Mouse (Mus musculus): Measurements from ENCODE around the gene Smurf2.
"Not testable (repeated sequence)": the region's sequence is repeated elsewhere in the genome, so short reads cannot be mapped to it uniquely, and the experiment has no call there.

Gene Smurf2

GRCm38 (mm10) chr11:106807442-106807841, 113.1 kb downstream of the Smurf2 start:
- not testable (repeated sequence) for DNase-seq

- no peak for DNase-seq
Observed at GRCm38 (mm10) chr11:106802069-106802627, 118.4 kb downstream of the Smurf2 start.

GRCm38 (mm10) chr11:106795679-106796078, 124.8 kb downstream of the Smurf2 start:
- DNase-seq, result no peak

GRCm38 (mm10) chr11:106793846-106794245, 126.7 kb downstream of the Smurf2 start:
- no peak for DNase-seq

- DNase-seq, result no peak
Observed at GRCm38 (mm10) chr11:106789649-106790048, 130.9 kb downstream of the Smurf2 start.

- DNase-seq, result peak; percentile 99
Observed at GRCm38 (mm10) chr11:106788775-106789459, 131.6 kb downstream of the Smurf2 start, which contains the start of the genes Ddx5 and Cep95. Ddx5 (minus strand) TSS chr11:106789185. Cep95 (plus strand) TSS chr11:106789252.

- peak; percentile 99 for DNase-seq
Observed at GRCm38 (mm10) chr11:106788026-106788774, 132.3 kb downstream of the Smurf2 start.

GRCm38 (mm10) chr11:106787131-106788025, 133.1 kb downstream of the Smurf2 start:
- DNase-seq, result peak; percentile 89

- no peak for DNase-seq
Observed at GRCm38 (mm10) chr11:106785043-106785442, 135.5 kb downstream of the Smurf2 start.

- DNase-seq, result no peak
Observed at GRCm38 (mm10) chr11:106784476-106784875, 136.0 kb downstream of the Smurf2 start.

GRCm38 (mm10) chr11:106782841-106783764, 137.4 kb downstream of the Smurf2 start:
- no peak for DNase-seq

- not testable (repeated sequence) for DNase-seq
Observed at GRCm38 (mm10) chr11:106782271-106782670, 138.2 kb downstream of the Smurf2 start.

GRCm38 (mm10) chr11:106780590-106781220, 139.8 kb downstream of the Smurf2 start:
- DNase-seq, result no peak

GRCm38 (mm10) chr11:106780089-106780425, 140.5 kb downstream of the Smurf2 start:
- no peak for DNase-seq

- peak; percentile 84 for DNase-seq
Observed at GRCm38 (mm10) chr11:106779388-106780088, 141.0 kb downstream of the Smurf2 start, which contains the start of gene Polg2. Polg2 (minus strand) TSS chr11:106779537.

- DNase-seq, result no peak
Observed at GRCm38 (mm10) chr11:106778589-106779387, 141.7 kb downstream of the Smurf2 start.

- DNase-seq, result no peak
Observed at GRCm38 (mm10) chr11:106778132-106778531, 142.4 kb downstream of the Smurf2 start.

GRCm38 (mm10) chr11:106777395-106777794, 143.1 kb downstream of the Smurf2 start:
- no peak for DNase-seq

- DNase-seq, result no peak
Observed at GRCm38 (mm10) chr11:106776960-106777359, 143.6 kb downstream of the Smurf2 start.

GRCm38 (mm10) chr11:106773061-106773460, 147.5 kb downstream of the Smurf2 start:
- no peak for DNase-seq
